Mouse (Mus musculus) liver, embryonic 14.5 days (tissue): ENCODE results near the gene Syngr4. TPM values are rescaled to one million over a fixed set of nuclear protein-coding genes. Genes with fewer than 3 reads are reported as not detected.

Experiments used
- ATAC-seq: fragments of 200-750 bp; cut with Nextera tagmentation; 2 replicates; pipeline ENCODE4 v1.8.0; 2017; ENCODE audit warnings: moderate number of reproducible peaks, mild to moderate bottlenecking, moderate library complexity; ENCODE audit not compliant: insufficient read depth
- DNase-seq, 3 experiments: peaks; one replicate each; pipeline ENCODE4 v3.0.0-alpha.2; 2012 to 2013; ENCODE audit warnings: low read depth in 3 of 3, low spot score in 3 of 3
- H3K27ac ChIP-seq: fragments of 300-500 bp; sonication (generic); 2 replicates; pipeline ENCODE4 v1.5.1; 2014; ENCODE audit warnings: moderate library complexity, mild to moderate bottlenecking, control low read depth, inconsistent platforms
- H3K27me3 ChIP-seq: fragments of 300-500 bp; sonication (generic); 2 replicates; pipeline ENCODE4 v1.6.1; 2014; ENCODE audit warnings: mild to moderate bottlenecking, low read length, moderate library complexity; ENCODE audit not compliant: control insufficient read depth, insufficient read depth
- H3K36me3 ChIP-seq: fragments of 300-500 bp; sonication (generic); replicated peaks from 2 replicates; pipeline ENCODE4 v1.6.1; 2014; ENCODE audit warnings: low read depth; ENCODE audit not compliant: control insufficient read depth, insufficient read depth
- H3K4me1 ChIP-seq, 2 experiments: fragments of 200-500 bp in 1 of 2; fragments of 300-500 bp in 1 of 2; sonication (generic) in 1 of 2; replicated peaks; 2 replicates each; pipeline ENCODE4 v1.6.1; 2012 to 2014; ENCODE audit warnings: antibody characterized with exemption in 1 of 2, inconsistent platforms in 1 of 2, low read length in 1 of 2; ENCODE audit not compliant: control insufficient read depth in 2 of 2, insufficient read depth in 2 of 2
- H3K4me2 ChIP-seq: fragments of 300-500 bp; sonication (generic); 2 replicates; pipeline ENCODE4 v1.6.1; 2014; ENCODE audit warnings: low read depth, mild to moderate bottlenecking, control low read depth, moderate library complexity
- H3K4me3 ChIP-seq, 2 experiments: fragments of 200-500 bp in 1 of 2; fragments of 300-500 bp in 1 of 2; sonication (generic) in 1 of 2; 2 replicates each; pipeline ENCODE4 v1.5.1; 2012 to 2014; ENCODE audit warnings: low read depth in 2 of 2, low read length in 2 of 2, mild to moderate bottlenecking in 2 of 2, control low read depth in 1 of 2, inconsistent platforms in 1 of 2, moderate library complexity in 1 of 2; ENCODE audit not compliant: insufficient read depth in 1 of 2
- H3K9ac ChIP-seq: fragments of 300-500 bp; sonication (generic); replicated peaks from 2 replicates; pipeline ENCODE4 v1.6.1; 2014; ENCODE audit warnings: mild to moderate bottlenecking, control low read depth, moderate library complexity
- H3K9me3 ChIP-seq: fragments of 300-500 bp; sonication (generic); 2 replicates; pipeline ENCODE4 v1.6.1; 2016; ENCODE audit warnings: low read length, mixed read lengths; ENCODE audit not compliant: control insufficient read depth
- CTCF ChIP-seq: IDR thresholded peaks from 2 replicates; pipeline ENCODE4 v1.5.1; 2016; ENCODE audit warnings: antibody characterized with exemption, low read depth, control low read depth
- EP300 ChIP-seq: IDR thresholded peaks from 2 replicates; pipeline ENCODE4 v1.6.1; 2016; ENCODE audit warnings: antibody characterized with exemption, low read depth
- WGBS: fragments of 180-500 bp; shearing (Covaris S2); extraction: QIAGEN DNeasy Blood & Tissue Kit; methylation state at CpG from one replicate; pipeline ENCODE4 v1.1.7; 2014; ENCODE audit not compliant: insufficient replicate concordance; 5-methylcytosine and 5-hydroxymethylcytosine counted together
- polyA plus RNA-seq, 2 experiments: library from polyadenylated mRNA; depleted of rRNA in 1 of 2; stranded (reverse) in 1 of 2; unstranded in 1 of 2; fragments of >200 nt; fragmentation: Nextera tagmentation in 1 of 2; extraction: Ambion mirVana in 1 of 2; gene quantifications; 2 replicates each; pipeline versions ENCODE4 v1.2.1 to v1.2.3; 2012 to 2014

Syngr4 gene
- polyA plus RNA-seq, 2 experiments: 0.86 to 1.3 TPM

- H3K4me2 ChIP-seq: peak overlapping the region; percentile 66
- no peak overlapping the region for H3K9ac ChIP-seq
- peak overlapping the region in 1 of 2 experiments; percentile 54; a peak in 3 of 4 replicates for H3K4me3 ChIP-seq
- WGBS: 52% methylated on average over 4 of the region's 4 CpGs
- no peak overlapping the region for H3K27ac ChIP-seq
- H3K4me1 ChIP-seq: peaks cover 22 to 41% of the 10 kb centered on the region in 2 experiments
- H3K27me3 ChIP-seq: no peaks in the 10 kb centered on the region
- ATAC-seq (no peak), DNase-seq (no peak)
- no peaks in the 10 kb centered on the region for H3K36me3 ChIP-seq
- no peak for TF ChIP-seq CTCF
- TF ChIP-seq EP300: no peak
- no peaks in the 10 kb centered on the region for H3K9me3 ChIP-seq
Observed at GRCm38 (mm10) chr7:45919761-45920160, 23.2 kb upstream of the Syngr4 start.

DNA sequence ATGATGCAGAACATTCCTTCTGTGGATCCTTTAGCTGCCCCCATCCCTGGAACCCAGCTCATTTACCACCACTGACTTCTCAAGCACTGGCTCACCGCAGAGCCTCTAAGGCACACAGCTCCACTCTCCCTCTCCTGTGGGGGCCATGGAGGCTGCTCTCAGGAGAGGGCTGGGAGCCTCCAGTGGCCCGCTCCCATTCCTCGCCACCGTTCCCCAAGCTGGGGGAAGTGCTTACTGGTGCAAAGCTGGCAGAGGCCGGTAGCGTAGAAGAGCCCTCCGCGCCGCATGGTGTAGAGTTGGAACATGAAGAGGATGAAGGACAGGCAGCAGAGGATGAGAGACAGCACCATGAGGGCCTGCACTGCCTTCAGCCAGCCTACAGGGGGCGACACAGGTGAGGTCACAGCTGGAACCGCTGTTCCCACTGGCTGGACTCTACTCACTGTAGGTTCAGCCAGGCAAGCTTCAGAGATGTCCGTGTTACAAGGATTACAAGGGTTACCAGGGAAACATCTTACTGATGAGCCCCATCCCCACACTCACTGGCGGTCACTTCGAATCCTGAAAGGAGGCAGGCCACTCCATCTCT lies 22.7 kb upstream of the Syngr4 start:
- ATAC-seq (no peak), DNase-seq (no peak)
- Histone ChIP-seq H3K27ac (no peak overlapping the region), H3K36me3 (no peaks in the 10 kb centered on the region), H3K4me2 (peak overlapping the region; percentile 66), H3K9me3 (no peaks in the 10 kb centered on the region), H3K9ac (no peak overlapping the region), H3K27me3 (no peaks in the 10 kb centered on the region), H3K4me3 (no peak overlapping the region), H3K4me1 (peaks cover 22 to 38% of the 10 kb centered on the region in 2 experiments)
- TF ChIP-seq EP300 (no peak), CTCF (peak; percentile 86)
- 73% methylated on average over 14 of the region's 14 CpGs for WGBS

GRCm38 (mm10) chr7:45917926-45918325 lies 21.4 kb upstream of the Syngr4 start:
- Histone ChIP-seq H3K9me3 (no peaks in the 10 kb centered on the region), H3K4me3 (no peak overlapping the region), H3K27ac (no peak overlapping the region), H3K4me1 (peaks cover 17 to 34% of the 10 kb centered on the region in 2 experiments), H3K9ac (no peak overlapping the region), H3K27me3 (no peaks in the 10 kb centered on the region), H3K36me3 (no peaks in the 10 kb centered on the region), H3K4me2 (no peak overlapping the region)
- WGBS: 75% methylated on average over 15 of the region's 15 CpGs
- TF ChIP-seq CTCF (no peak), EP300 (no peak)
- ATAC-seq (no peak), DNase-seq (no peak)

- H3K36me3 ChIP-seq: no peaks in the 10 kb centered on the region
- peak overlapping the region in 1 of 2 experiments; percentile 28; a peak in 1 of 4 replicates for H3K4me3 ChIP-seq
- H3K4me2 ChIP-seq: peak overlapping the region; percentile 45
- no peaks in the 10 kb centered on the region for H3K9me3 ChIP-seq
- H3K4me1 ChIP-seq: peaks cover 9 to 26% of the 10 kb centered on the region in 2 experiments
- ATAC-seq (no peak), DNase-seq (no peak)
- 43% methylated on average over 13 of the region's 13 CpGs for WGBS
- H3K9ac ChIP-seq: no peak overlapping the region; the same call in 1 of the 2 replicates
- H3K27me3 ChIP-seq: no peaks in the 10 kb centered on the region
- H3K27ac ChIP-seq: no peak overlapping the region
- TF ChIP-seq EP300 (no peak), CTCF (no peak)
Observed at GRCm38 (mm10) chr7:45917004-45917704, 20.6 kb upstream of the Syngr4 start.
